Mouse (Mus musculus): Measurements from ENCODE around the gene Cfap45. TPM values are rescaled to one million over a fixed set of nuclear protein-coding genes. Genes with fewer than 3 reads are reported as not detected.

Gene Cfap45
- polyA plus RNA-seq, 1 experiment from 2014 or later, result 1.3 TPM

DNA sequence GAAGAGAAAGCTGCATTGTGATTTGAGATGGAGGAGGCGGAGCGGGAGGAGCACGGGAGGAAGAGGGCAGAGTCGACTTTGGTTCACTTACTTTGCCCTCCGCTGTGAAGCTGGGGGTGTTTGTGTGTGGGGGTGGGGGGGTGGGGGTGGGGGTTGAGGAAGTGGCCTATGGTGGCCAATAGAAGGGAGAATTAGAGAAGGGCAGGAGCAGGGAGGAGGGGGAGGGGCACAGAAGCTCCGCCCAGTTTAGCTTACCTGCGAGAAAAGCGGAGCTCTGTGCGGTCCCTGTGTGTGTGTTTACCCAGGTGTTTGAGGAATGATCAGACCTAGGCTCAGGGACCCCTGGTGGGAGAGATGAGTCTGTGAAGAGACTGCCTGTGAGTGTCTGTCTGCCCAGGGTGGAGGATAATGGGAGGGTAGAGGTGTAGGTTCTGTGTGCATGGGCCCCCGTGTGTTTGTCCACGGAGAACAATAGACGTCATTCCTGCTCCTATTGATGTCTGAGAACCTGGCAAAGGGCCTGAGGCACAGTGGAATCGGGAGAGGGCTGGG lies 10.1 kb upstream of the Cfap45 start:
- H3K27ac ChIP-seq (replicated peaks), result peak overlapping the region; percentile 40
- H3K27me3 ChIP-seq (replicated peaks; ENCODE audit: low read depth, poor library complexity, severe bottlenecking), result 0 out of 2 replicates have a peak, but pooled peaks cover 3% of the 10 kb centered on the region
- H3K4me1 ChIP-seq, result peaks cover 39% of the 10 kb centered on the region
- DNase-seq (ENCODE audit: low spot score), result peak; percentile 40
- peaks cover 9% of the 10 kb centered on the region; the same call in 1 of the 2 replicates for H3K36me3 ChIP-seq (replicated peaks)
- H3K4me3 ChIP-seq, result peak overlapping the region; percentile 30
- no peaks in the 10 kb centered on the region for H3K9me3 ChIP-seq
- 24% methylated on average over 13 of the region's 13 CpGs for WGBS

DNA sequence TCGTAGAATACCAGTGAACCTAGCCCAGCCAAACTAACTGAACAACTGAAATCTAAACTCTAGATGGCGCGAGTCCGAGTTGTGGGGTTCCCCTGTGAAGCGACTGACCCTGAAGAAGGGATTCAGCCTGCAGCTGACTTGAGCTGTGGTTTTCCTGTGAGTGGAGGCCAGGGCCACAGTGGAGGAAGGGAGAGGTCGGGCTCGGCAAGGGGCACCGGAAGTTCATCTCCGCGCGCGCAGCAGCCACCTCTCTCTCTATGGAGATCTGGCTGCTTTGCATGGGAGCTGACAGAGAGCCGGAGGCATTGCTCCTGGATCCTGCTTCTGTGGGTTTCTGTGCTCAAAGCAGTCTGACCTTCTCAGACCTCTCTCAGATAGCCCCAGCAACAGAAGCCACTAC lies 7.6 kb upstream of the Cfap45 start:
- Histone ChIP-seq H3K36me3 (replicated peaks) (no peaks in the 10 kb centered on the region), H3K9me3 (peaks cover 6% of the 10 kb centered on the region; the same call in 1 of the 2 replicates), H3K27ac (replicated peaks) (peak overlapping the region; percentile 78), H3K4me3 (0 out of 2 replicates have a peak overlapping the region, but pooled peaks have one; percentile 21), H3K4me1 (peaks cover 35% of the 10 kb centered on the region), H3K27me3 (replicated peaks; ENCODE audit: low read depth, poor library complexity, severe bottlenecking) (0 out of 2 replicates have a peak, but pooled peaks cover 3% of the 10 kb centered on the region)
- 26% methylated on average over 13 of the region's 13 CpGs for WGBS
- DNase-seq (ENCODE audit: low spot score), result peak; percentile 51

DNA sequence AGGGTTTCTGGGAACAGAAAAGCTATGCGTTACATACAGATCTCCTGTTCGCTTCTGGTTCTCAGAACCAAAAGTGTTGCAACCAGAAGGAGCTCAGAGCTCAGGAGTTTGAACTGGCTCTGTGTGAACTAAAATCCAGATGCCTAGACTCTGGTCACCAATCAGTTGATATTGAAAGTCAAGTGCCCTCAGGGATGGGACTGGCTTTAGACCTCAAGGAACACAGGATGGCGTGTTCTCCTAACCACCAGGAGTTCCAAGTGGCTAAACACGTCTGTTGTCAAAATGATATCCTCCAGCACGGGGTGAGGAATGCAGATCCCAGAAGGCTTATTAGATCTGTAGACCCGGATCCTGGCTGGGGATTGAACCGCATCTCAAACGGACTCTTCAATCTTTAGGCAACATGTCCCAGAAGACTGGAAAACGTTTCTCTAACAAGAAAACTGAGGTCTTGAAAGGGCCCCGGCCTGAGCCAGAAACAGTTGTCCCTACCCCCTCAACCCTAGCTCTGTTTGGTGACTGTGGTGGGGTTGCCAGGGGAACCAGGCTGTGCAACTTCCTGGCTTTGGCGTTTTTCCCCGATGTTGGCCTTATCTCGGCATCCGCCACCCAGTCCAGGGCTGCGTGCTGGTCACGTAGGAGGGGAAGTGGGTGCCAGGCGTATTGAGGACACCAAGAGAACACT lies 6.9 kb upstream of the Cfap45 start:
- 80% methylated on average over 17 of the region's 17 CpGs for WGBS
- Histone ChIP-seq H3K9me3 (peaks cover 6% of the 10 kb centered on the region; the same call in 1 of the 2 replicates), H3K4me3 (no peak overlapping the region), H3K36me3 (replicated peaks) (no peaks in the 10 kb centered on the region), H3K27me3 (replicated peaks; ENCODE audit: low read depth, poor library complexity, severe bottlenecking) (0 out of 2 replicates have a peak, but pooled peaks cover 3% of the 10 kb centered on the region), H3K27ac (replicated peaks) (peak overlapping the region; percentile 78; the same call in 1 of the 2 replicates), H3K4me1 (peaks cover 35% of the 10 kb centered on the region)
- DNase-seq (ENCODE audit: low spot score), result peak; percentile 38

DNA sequence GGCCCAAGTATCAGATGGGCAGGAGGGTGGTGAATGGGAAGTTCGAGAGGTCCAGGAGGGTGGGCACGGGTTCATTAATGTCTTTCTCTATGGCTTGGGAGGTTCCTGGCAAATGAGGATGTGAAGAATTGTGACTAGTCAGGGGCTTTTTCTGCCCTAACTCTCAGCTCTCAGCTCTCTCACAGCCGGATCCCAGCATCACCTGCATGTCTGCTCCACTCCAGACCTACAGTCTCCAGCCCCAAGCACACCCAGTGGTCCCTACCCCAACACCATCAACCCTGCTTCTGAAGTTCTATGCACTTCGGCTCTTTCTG lies 6.4 kb upstream of the Cfap45 start:
- no peak for DNase-seq (ENCODE audit: low spot score)
- Histone ChIP-seq H3K9me3 (peaks cover 6% of the 10 kb centered on the region; the same call in 1 of the 2 replicates), H3K27me3 (replicated peaks; ENCODE audit: low read depth, poor library complexity, severe bottlenecking) (0 out of 2 replicates have a peak, but pooled peaks cover 3% of the 10 kb centered on the region), H3K27ac (replicated peaks) (no peak overlapping the region; the same call in 1 of the 2 replicates), H3K4me3 (no peak overlapping the region), H3K36me3 (replicated peaks) (no peaks in the 10 kb centered on the region), H3K4me1 (peaks cover 35% of the 10 kb centered on the region)
- WGBS, result 84% methylated on average over 4 of the region's 4 CpGs

DNA sequence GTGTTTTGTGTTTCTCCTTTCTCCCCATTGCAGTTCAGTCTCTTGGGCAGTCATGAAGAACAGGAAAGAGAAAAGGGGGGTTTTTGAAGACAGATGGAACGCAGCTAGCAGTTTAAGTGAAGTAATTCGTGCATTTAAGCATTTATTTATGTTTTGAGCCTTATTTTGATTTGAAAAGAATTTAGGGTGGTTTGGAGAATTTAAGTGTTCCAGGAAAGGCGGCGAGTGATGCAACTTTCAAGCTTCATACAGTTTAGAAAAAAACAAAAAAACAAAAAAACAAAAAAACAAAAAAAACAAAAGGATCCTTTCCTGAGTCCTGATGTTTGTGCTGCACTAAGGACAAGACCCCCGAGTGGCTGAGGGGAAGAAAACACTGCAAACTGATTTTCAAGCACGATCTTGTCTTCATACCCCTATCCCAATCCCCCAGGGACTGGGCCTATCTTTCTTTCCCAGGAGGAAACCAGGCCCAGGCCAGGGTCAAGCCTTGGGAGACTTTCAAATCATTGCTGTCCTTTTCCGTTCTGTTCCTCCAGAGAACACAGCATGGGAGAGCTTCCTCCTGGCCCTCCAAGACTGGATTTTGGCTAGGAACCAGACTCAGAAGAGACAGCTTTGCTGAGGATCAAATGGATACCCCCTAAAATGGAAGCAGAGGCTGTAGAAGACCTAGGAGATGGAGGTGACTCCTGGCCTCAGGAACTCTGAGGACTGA lies 5.9 kb upstream of the Cfap45 start:
- DNase-seq (ENCODE audit: low spot score), result no peak
- H3K4me3 ChIP-seq, result no peak overlapping the region
- no peaks in the 10 kb centered on the region for H3K36me3 ChIP-seq (replicated peaks)
- H3K27ac ChIP-seq (replicated peaks), result no peak overlapping the region; the same call in 1 of the 2 replicates
- WGBS, result 78% methylated on average over 7 of the region's 7 CpGs
- peaks cover 34% of the 10 kb centered on the region for H3K4me1 ChIP-seq
- peaks cover 6% of the 10 kb centered on the region; the same call in 1 of the 2 replicates for H3K9me3 ChIP-seq
- peaks cover 5% of the 10 kb centered on the region; the same call in 1 of the 2 replicates for H3K27me3 ChIP-seq (replicated peaks; ENCODE audit: low read depth, poor library complexity, severe bottlenecking)

DNA sequence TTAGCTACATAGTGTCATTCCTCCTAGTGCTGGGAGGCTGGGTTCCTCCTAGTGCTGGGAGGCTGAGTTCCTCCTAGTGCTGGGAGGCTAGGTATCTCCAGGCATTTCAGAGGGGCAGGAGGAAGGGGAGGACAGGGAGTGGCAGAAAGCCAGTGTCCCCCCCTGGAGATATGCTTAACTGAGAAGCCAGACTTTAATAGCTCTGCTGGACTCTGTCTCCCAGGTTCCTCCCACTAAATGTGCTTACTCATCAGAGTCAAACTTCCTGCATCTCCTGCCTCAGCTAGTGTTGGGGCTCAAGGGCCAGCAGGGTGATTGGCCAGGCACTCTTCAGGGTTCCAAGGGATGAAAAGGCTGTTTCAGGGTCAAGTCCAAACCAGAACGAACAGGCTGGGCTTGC lies 5.2 kb upstream of the Cfap45 start:
- 72% methylated on average over 1 of the region's 1 CpGs for WGBS
- Histone ChIP-seq H3K36me3 (replicated peaks) (no peaks in the 10 kb centered on the region), H3K27ac (replicated peaks) (no peak overlapping the region), H3K4me3 (no peak overlapping the region), H3K27me3 (replicated peaks; ENCODE audit: low read depth, poor library complexity, severe bottlenecking) (peaks cover 10% of the 10 kb centered on the region; the same call in 1 of the 2 replicates), H3K9me3 (peaks cover 6% of the 10 kb centered on the region; the same call in 1 of the 2 replicates), H3K4me1 (peaks cover 35% of the 10 kb centered on the region)
- DNase-seq (ENCODE audit: low spot score), result no peak

DNA sequence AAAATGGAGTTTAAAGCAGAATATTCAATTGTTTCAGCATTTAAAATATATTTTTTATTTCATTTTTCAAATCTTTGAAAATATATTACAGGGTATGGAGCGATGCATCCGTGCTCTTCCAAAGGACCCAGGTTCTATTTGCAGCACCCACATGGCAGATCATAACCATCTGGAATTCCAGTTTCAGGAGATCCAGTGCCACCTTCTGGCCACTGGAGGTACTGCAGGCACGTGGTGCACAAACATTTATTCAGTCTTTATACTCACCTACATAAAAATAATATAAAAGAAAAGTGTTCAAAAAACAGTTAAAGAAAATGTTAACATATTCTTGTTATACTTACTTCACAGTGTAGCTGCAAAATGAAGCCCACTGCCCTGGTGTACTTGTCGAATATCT lies 2.6 kb upstream of the Cfap45 start:
- Histone ChIP-seq H3K4me1 (peaks cover 33% of the 10 kb centered on the region), H3K27me3 (replicated peaks; ENCODE audit: low read depth, poor library complexity, severe bottlenecking) (peaks cover 16% of the 10 kb centered on the region; the same call in 1 of the 2 replicates), H3K9me3 (peaks cover 6% of the 10 kb centered on the region; the same call in 1 of the 2 replicates), H3K36me3 (replicated peaks) (no peaks in the 10 kb centered on the region), H3K4me3 (no peak overlapping the region), H3K27ac (replicated peaks) (no peak overlapping the region)
- no peak for DNase-seq (ENCODE audit: low spot score)
- 75% methylated on average over 4 of the region's 4 CpGs for WGBS

DNA sequence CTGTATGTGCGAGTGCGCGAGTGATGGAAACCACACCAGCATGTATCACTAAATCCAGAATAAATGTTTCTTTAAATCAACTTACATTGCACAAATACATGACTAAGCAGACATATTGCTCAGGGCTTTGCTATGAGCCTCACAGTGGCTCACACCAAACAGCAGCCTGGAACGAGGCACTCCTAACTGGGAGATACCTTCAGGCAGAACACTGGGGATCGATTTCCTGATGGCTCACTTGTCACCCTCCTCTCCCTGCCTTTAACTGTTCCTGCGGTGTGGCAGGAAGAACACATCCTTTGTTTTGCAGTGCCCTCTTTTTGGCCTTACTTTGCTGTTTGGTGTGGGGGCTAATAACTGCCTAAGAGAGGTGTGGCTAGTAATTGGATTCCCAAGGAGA lies 957 bp upstream of the Cfap45 start:
- no peak for DNase-seq (ENCODE audit: low spot score)
- peaks cover 6% of the 10 kb centered on the region; the same call in 1 of the 2 replicates for H3K9me3 ChIP-seq
- H3K27me3 ChIP-seq (replicated peaks; ENCODE audit: low read depth, poor library complexity, severe bottlenecking), result peaks cover 13% of the 10 kb centered on the region; the same call in 1 of the 2 replicates
- no peaks in the 10 kb centered on the region for H3K36me3 ChIP-seq (replicated peaks)
- WGBS, result 57% methylated on average over 6 of the region's 6 CpGs
- H3K4me1 ChIP-seq, result peaks cover 25% of the 10 kb centered on the region
- H3K4me3 ChIP-seq, result no peak overlapping the region
- peak overlapping the region; percentile 71; the same call in 1 of the 2 replicates for H3K27ac ChIP-seq (replicated peaks)

DNA sequence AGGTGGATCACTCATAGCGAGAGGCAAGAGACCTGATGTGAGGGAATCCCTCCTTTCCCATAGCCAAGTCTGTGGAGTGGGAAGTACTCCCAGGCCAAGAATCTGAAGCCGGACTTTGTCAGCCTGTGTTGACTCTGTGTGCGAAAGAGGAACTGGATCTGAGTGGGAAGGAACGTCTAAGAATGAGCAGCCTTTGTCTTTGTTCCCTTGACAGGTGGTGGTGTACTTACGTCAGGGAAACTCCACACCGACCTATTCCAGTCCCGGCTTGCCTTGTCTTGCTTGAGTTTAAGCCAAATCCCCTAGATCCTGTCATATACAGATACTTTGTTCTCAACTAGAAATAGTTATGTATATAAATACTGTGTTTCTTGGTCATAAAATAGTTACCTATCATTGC lies 1.9 kb downstream of the Cfap45 start:
- Histone ChIP-seq H3K4me1 (peaks cover 38% of the 10 kb centered on the region), H3K27ac (replicated peaks) (no peak overlapping the region), H3K27me3 (replicated peaks; ENCODE audit: low read depth, poor library complexity, severe bottlenecking) (peaks cover 30% of the 10 kb centered on the region), H3K9me3 (peaks cover 2% of the 10 kb centered on the region; the same call in 1 of the 2 replicates), H3K36me3 (replicated peaks) (no peaks in the 10 kb centered on the region), H3K4me3 (no peak overlapping the region)
- no peak for DNase-seq (ENCODE audit: low spot score)
- 63% methylated on average over 7 of the region's 7 CpGs for WGBS

DNA sequence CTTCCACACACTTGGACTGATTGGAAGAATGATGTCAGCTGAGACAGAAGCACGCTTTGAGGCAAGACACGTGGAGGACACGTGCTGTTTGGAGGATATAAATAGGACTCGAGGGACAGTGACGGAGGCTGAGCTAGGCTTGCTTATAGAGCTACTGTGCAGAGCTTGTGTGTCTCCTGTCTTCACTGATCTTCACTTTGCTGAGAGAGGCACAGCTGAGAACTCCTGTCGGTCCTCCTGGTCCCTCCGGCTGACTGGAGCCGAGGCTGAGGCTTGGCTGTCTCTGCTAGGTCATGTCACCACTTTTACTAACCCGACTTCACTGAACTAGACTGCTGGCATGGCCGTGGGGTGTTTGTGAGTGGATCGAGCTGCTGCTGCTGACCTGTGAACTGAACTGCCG lies 3.1 kb downstream of the Cfap45 start:
- DNase-seq (ENCODE audit: low spot score), result no peak
- Histone ChIP-seq H3K4me3 (no peak overlapping the region), H3K27ac (replicated peaks) (no peak overlapping the region), H3K27me3 (replicated peaks; ENCODE audit: low read depth, poor library complexity, severe bottlenecking) (peaks cover 36% of the 10 kb centered on the region), H3K9me3 (no peaks in the 10 kb centered on the region), H3K4me1 (peaks cover 38% of the 10 kb centered on the region), H3K36me3 (replicated peaks) (no peaks in the 10 kb centered on the region)
- 73% methylated on average over 12 of the region's 12 CpGs for WGBS

DNA sequence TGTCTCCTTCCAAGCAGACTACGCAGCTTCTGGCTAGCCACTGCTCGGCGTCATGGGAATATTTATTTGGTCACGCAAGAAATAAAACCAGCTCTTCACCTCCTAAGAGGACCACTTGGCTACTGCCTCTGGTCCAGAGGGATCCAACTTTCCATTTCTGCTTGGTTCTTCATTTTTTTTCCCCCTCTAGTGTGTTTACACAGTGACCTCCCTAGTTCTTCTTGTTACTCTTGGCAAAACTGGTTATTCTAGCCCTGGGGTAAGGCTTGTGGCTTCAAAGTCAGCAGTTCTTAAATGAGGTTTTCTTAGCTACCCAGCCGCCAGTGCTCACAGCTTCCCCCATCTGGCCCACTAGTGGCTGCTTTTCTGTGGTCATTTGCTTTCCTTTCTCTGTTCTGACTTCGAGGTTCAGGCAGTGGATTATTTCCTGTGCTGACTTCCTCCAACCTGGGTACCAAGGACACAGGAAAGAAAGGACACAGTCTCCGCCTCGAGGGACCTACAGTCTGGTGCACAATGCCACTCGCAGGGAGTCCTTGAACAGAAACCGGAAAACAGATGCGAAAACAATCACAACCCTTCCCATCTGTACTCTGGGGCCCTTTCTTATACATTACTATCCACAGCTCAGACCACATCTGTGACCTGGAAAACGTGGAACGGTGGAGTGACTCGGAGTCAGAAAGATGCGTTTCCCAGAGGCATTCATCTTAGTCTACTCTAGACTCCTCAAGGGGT lies 4.6 kb downstream of the Cfap45 start:
- 45% methylated on average over 15 of the region's 15 CpGs for WGBS
- peaks cover 36% of the 10 kb centered on the region for H3K4me1 ChIP-seq

DNA sequence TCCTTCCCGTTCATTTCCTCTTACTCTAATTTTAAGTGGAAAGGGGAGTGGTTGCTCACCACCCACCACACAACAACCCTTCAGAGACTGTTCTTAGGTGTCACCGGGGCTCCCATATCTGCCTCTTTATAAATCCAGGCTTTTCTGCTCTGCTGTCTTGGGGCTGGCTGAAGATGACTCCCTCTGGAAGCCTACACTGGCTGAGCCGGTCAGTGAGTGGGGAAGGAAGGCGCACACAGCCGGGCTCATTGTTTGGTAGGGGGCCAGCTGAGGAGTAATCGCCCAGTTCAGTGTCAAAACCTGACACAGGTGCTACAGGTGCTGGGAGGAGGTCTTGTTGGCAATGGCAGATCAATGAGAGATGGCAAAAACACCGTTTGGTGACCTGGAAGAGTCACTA lies 5.4 kb downstream of the Cfap45 start:
- peak overlapping the region; percentile 4; the same call in 1 of the 2 replicates for H3K27ac ChIP-seq (replicated peaks)
- H3K4me3 ChIP-seq, result no peak overlapping the region
- H3K4me1 ChIP-seq, result peaks cover 37% of the 10 kb centered on the region
- WGBS, result 65% methylated on average over 7 of the region's 7 CpGs
- H3K36me3 ChIP-seq (replicated peaks), result no peaks in the 10 kb centered on the region
- peaks cover 46% of the 10 kb centered on the region for H3K27me3 ChIP-seq (replicated peaks; ENCODE audit: low read depth, poor library complexity, severe bottlenecking)
- no peaks in the 10 kb centered on the region for H3K9me3 ChIP-seq
- no peak for DNase-seq (ENCODE audit: low spot score)

More for the DNA sequence above, 4.6 kb downstream of the Cfap45 start:
- Histone ChIP-seq H3K27me3 (replicated peaks; ENCODE audit: low read depth, poor library complexity, severe bottlenecking) (peaks cover 38% of the 10 kb centered on the region), H3K9me3 (no peaks in the 10 kb centered on the region), H3K4me3 (no peak overlapping the region), H3K36me3 (replicated peaks) (no peaks in the 10 kb centered on the region), H3K27ac (replicated peaks) (peak overlapping the region; percentile 4; the same call in 1 of the 2 replicates)
- peak; percentile 43 for DNase-seq (ENCODE audit: low spot score)
